Mouse (Mus musculus): ENCODE measurements around the gene Ebp. TPM values are rescaled to one million over a fixed set of nuclear protein-coding genes. Genes with fewer than 3 reads are reported as not detected.

Ebp gene
- polyA plus RNA-seq, 1 experiment: 116 TPM

- Histone ChIP-seq H3K79me2 (ENCODE audit: control insufficient read depth, insufficient read depth) (no peaks in the 10 kb centered on the region), H3K36me3 (ENCODE audit: control insufficient read depth, insufficient read depth) (no peaks in the 10 kb centered on the region), H3K4me3 (peak overlapping the region; percentile 41), H3ac (ENCODE audit: control insufficient read depth, insufficient read length) (peak overlapping the region; percentile 22), H3K27me3 (ENCODE audit: control insufficient read depth, insufficient read depth, insufficient read length) (no peaks in the 10 kb centered on the region), H3K4me2 (ENCODE audit: low read depth) (peak overlapping the region; percentile 88)
- no peak for TF ChIP-seq REST (IDR thresholded peaks at IDR 0.05; ENCODE audit: insufficient read depth, insufficient read length)
- TF ChIP-seq TCF12 (IDR thresholded peaks at IDR 0.05; ENCODE audit: insufficient read depth, poor library complexity, severe bottlenecking): no peak
- no peak for TF ChIP-seq MAX (IDR thresholded peaks at IDR 0.05; ENCODE audit: low read depth)
- TF ChIP-seq SRF (IDR thresholded peaks at IDR 0.05; ENCODE audit: control insufficient read depth, insufficient read length, low read depth): no peak
- TF ChIP-seq POLR2A (IDR thresholded peaks at IDR 0.05; ENCODE audit: insufficient read length, low read depth): no peak
- no peak for TF ChIP-seq CEBPB (IDR thresholded peaks at IDR 0.05; ENCODE audit: insufficient read depth, poor library complexity, severe bottlenecking)
- TF ChIP-seq TCF3 (IDR thresholded peaks at IDR 0.05; ENCODE audit: insufficient read length, low read depth): no peak
- no peak for TF ChIP-seq MYOG (IDR thresholded peaks at IDR 0.05; ENCODE audit: control insufficient read depth in 1 of 3, insufficient read depth in 1 of 3, insufficient read length in 2 of 3, low read depth in 2 of 3)
- TF ChIP-seq USF1 (IDR thresholded peaks at IDR 0.05; ENCODE audit: low read depth): no peak
Observed at GRCm38 (mm10) chrX:8206694-8207197, 13.4 kb upstream of the Ebp start.

GRCm38 (mm10) chrX:8206015-8206693 lies 12.8 kb upstream of the Ebp start, which contains the start of gene Porcn:
TSS of gene Porcn (minus strand) at chrX:8206525.
- no peaks in the 10 kb centered on the region for H3K36me3 ChIP-seq (ENCODE audit: control insufficient read depth, insufficient read depth)
- H3K4me3 ChIP-seq: peak within 1 kb of the TSS; percentile 41
- H3K4me2 ChIP-seq (ENCODE audit: low read depth): peak within 1 kb of the TSS; percentile 88
- H3ac ChIP-seq (ENCODE audit: control insufficient read depth, insufficient read length): peak within 1 kb of the TSS; percentile 22
- TF ChIP-seq POLR2AphosphoS2 (IDR thresholded peaks at IDR 0.05; ENCODE audit: insufficient read length, low read depth) (peak; percentile 92), POLR2A (IDR thresholded peaks at IDR 0.05; ENCODE audit: insufficient read length, low read depth) (peak; percentile 95), MYOG (IDR thresholded peaks at IDR 0.05; ENCODE audit: control insufficient read depth in 1 of 3, insufficient read depth in 1 of 3, insufficient read length in 2 of 3, low read depth in 2 of 3) (peak in 1 of 3 experiments; percentile 3), TCF3 (IDR thresholded peaks at IDR 0.05; ENCODE audit: insufficient read length, low read depth) (no peak)
- no peaks in the 10 kb centered on the region for H3K27me3 ChIP-seq (ENCODE audit: control insufficient read depth, insufficient read depth, insufficient read length)
- no peaks in the 10 kb centered on the region for H3K79me2 ChIP-seq (ENCODE audit: control insufficient read depth, insufficient read depth)

- Histone ChIP-seq H3K27me3 (ENCODE audit: control insufficient read depth, insufficient read depth, insufficient read length) (no peaks in the 10 kb centered on the region), H3K4me3 (peak overlapping the region; percentile 41), H3K79me2 (ENCODE audit: control insufficient read depth, insufficient read depth) (no peaks in the 10 kb centered on the region), H3K4me2 (ENCODE audit: low read depth) (peak overlapping the region; percentile 60), H3ac (ENCODE audit: control insufficient read depth, insufficient read length) (peak overlapping the region; percentile 22), H3K36me3 (ENCODE audit: control insufficient read depth, insufficient read depth) (no peaks in the 10 kb centered on the region)
- TF ChIP-seq TCF3 (IDR thresholded peaks at IDR 0.05; ENCODE audit: insufficient read length, low read depth) (no peak), E2F4 (IDR thresholded peaks at IDR 0.05; ENCODE audit: insufficient read depth) (no peak), CEBPB (IDR thresholded peaks at IDR 0.05; ENCODE audit: insufficient read depth, poor library complexity, severe bottlenecking) (no peak)
Observed at GRCm38 (mm10) chrX:8205551-8205950, 12.2 kb upstream of the Ebp start.

DNA sequence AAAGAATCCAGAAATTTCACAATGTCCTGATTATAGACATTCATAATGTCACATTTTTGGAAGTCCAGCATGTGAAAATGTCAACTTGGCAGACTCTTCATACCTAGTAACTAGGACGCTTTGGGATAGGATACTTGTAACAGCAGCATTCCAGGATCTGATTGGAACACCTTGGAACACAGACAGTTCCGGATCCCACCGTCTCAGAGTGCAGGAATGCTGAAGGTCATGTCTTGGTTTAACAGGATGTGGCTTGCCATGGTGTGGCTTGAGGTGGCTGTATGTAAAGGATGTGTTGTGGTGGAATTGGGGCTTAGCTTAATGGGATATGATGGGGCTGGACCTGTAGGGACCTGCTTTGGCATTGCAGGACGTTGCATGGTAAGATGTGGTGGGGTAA lies 11.8 kb upstream of the Ebp start:
- TF ChIP-seq CEBPB (IDR thresholded peaks at IDR 0.05; ENCODE audit: insufficient read depth, poor library complexity, severe bottlenecking) (no peak), USF1 (IDR thresholded peaks at IDR 0.05; ENCODE audit: low read depth) (no peak), REST (IDR thresholded peaks at IDR 0.05; ENCODE audit: insufficient read depth, insufficient read length) (no peak), E2F4 (IDR thresholded peaks at IDR 0.05; ENCODE audit: insufficient read depth) (no peak)
- peak overlapping the region; percentile 41 for H3K4me3 ChIP-seq

GRCm38 (mm10) chrX:8204076-8204475 lies 10.8 kb upstream of the Ebp start:
- H3K4me2 ChIP-seq (ENCODE audit: low read depth): no peak overlapping the region
- H3K27me3 ChIP-seq (ENCODE audit: control insufficient read depth, insufficient read depth, insufficient read length): no peaks in the 10 kb centered on the region
- no peaks in the 10 kb centered on the region for H3K36me3 ChIP-seq (ENCODE audit: control insufficient read depth, insufficient read depth)
- H3ac ChIP-seq (ENCODE audit: control insufficient read depth, insufficient read length): no peak overlapping the region
- H3K79me2 ChIP-seq (ENCODE audit: control insufficient read depth, insufficient read depth): no peaks in the 10 kb centered on the region
- H3K4me3 ChIP-seq: no peak overlapping the region
- no peak for TF ChIP-seq SRF (IDR thresholded peaks at IDR 0.05; ENCODE audit: control insufficient read depth, insufficient read length, low read depth)
- no peak for TF ChIP-seq MAX (IDR thresholded peaks at IDR 0.05; ENCODE audit: low read depth)
- TF ChIP-seq E2F4 (IDR thresholded peaks at IDR 0.05; ENCODE audit: insufficient read depth): no peak
- TF ChIP-seq TCF12 (IDR thresholded peaks at IDR 0.05; ENCODE audit: insufficient read depth, poor library complexity, severe bottlenecking): no peak
- no peak for TF ChIP-seq USF1 (IDR thresholded peaks at IDR 0.05; ENCODE audit: low read depth)
- TF ChIP-seq CEBPB (IDR thresholded peaks at IDR 0.05; ENCODE audit: insufficient read depth, poor library complexity, severe bottlenecking): no peak
- TF ChIP-seq MYOD1 (IDR thresholded peaks at IDR 0.05; ENCODE audit: control insufficient read depth in 1 of 3, insufficient read length in 2 of 3, low read depth in 2 of 3): no peak
- TF ChIP-seq POLR2AphosphoS2 (IDR thresholded peaks at IDR 0.05; ENCODE audit: insufficient read length, low read depth): no peak
- no peak for TF ChIP-seq POLR2A (IDR thresholded peaks at IDR 0.05; ENCODE audit: insufficient read length, low read depth)
- no peak for TF ChIP-seq REST (IDR thresholded peaks at IDR 0.05; ENCODE audit: insufficient read depth, insufficient read length)
- no peak for TF ChIP-seq TCF3 (IDR thresholded peaks at IDR 0.05; ENCODE audit: insufficient read length, low read depth)

More for the DNA sequence above, 11.8 kb upstream of the Ebp start:
- no peaks in the 10 kb centered on the region for H3K79me2 ChIP-seq (ENCODE audit: control insufficient read depth, insufficient read depth)
- H3K4me2 ChIP-seq (ENCODE audit: low read depth): peak overlapping the region; percentile 60
- no peaks in the 10 kb centered on the region for H3K27me3 ChIP-seq (ENCODE audit: control insufficient read depth, insufficient read depth, insufficient read length)
- H3K36me3 ChIP-seq (ENCODE audit: control insufficient read depth, insufficient read depth): no peaks in the 10 kb centered on the region
- H3ac ChIP-seq (ENCODE audit: control insufficient read depth, insufficient read length): no peak overlapping the region
